Mouse (Mus musculus): Measurements from ENCODE around the gene Elovl1. TPM values are rescaled to one million over a fixed set of nuclear protein-coding genes. Genes with fewer than 3 reads are reported as not detected.

The Elovl1 gene
- polyA plus RNA-seq, 1 experiment: 324 TPM

DNA sequence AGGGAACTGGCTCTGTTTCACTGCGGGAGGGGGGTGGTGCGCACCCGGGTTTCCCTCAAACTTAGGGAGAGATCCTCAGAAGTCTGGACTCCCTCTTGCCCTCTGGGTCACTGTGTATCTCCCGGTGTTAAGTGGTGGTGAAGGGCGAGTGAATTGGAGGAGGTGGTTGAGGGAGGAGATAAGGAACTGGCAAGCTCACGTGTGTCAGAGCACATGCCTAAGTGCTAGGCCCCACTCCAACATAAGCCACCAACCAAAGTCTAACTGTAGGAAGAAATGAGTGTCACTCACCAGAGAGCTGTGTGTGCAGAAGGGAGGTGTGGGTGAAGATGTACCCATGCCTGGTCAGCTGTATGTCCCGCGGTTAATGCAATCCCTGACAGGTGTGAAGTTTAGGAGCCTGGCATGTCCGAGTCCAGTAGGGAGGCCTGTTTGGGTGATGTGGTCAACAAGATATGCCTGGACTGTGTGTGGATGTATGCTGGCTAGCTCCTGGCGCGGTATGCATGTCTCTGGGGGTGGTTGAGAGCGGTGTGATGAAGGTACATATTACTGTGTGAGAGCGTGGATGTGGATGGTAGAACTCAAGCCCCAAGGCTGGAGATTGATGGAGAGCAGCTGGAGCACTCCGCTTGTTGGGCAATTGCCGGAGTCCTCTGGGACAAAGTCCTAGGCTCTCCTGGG, 780 bp downstream of the Elovl1 start:
- TF ChIP-seq POLR2A (IDR thresholded peaks at IDR 0.05; ENCODE audit: low read depth, low read length): no peak; the same call in 1 of the 2 replicates
- TF ChIP-seq CTCF (IDR thresholded peaks at IDR 0.05; ENCODE audit: extremely low read depth, insufficient read length, insufficient replicate concordance, low read depth, low read length): no peak
- peak overlapping the region; percentile 92 for H3K4me3 ChIP-seq (ENCODE audit: low read depth, low read length)
- H3K4me1 ChIP-seq (ENCODE audit: control insufficient read depth, insufficient read depth, insufficient read length, low read length): peaks cover 16% of the 10 kb centered on the region
- peaks cover 26% of the 10 kb centered on the region for H3K36me3 ChIP-seq (ENCODE audit: control insufficient read depth, insufficient read depth, low read length)
- 10% methylated on average over 15 of the region's 15 CpGs for WGBS
- peak overlapping the region; percentile 95 for H3K27ac ChIP-seq (ENCODE audit: insufficient read depth, low read depth, low read length)
- H3K27me3 ChIP-seq (ENCODE audit: control insufficient read depth, insufficient read depth, low read length): no peaks in the 10 kb centered on the region

DNA sequence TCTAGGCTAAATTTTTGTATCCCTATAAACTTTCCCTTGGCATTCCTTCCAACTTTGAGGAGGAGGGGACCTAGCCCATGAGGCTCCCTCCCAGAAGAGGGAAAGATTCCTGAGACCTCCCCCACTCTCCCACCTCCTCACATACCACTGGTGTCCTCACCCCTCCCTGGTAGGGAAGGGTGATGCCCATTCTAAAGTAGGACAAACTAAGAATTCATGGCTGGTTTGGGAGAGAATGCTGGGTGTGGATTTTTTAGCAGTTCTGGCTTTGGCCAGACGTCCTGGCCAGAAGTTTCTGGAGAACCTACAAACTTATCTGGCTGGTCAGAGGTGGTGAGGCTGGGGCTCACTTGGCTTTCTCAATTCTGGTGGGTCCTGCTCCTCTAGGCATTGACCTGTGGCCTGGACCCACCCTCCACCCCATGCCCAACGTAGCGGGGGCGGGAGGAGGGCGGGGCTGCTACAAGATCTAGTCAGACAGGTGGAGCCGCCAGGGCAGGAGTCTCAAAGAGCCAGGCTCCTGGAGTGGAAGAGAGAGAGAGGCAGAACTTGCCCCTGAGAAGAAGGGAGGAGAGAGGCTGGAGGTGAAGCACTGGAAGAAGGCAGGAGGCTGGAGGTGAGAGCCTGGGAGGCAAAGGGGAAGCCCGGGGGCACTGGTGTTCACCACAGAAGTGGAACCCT, 1.5 kb downstream of the Elovl1 start:
- Histone ChIP-seq H3K4me3 (ENCODE audit: low read depth, low read length) (peak overlapping the region; percentile 92), H3K27ac (ENCODE audit: insufficient read depth, low read depth, low read length) (peak overlapping the region; percentile 95), H3K36me3 (ENCODE audit: control insufficient read depth, insufficient read depth, low read length) (peaks cover 26% of the 10 kb centered on the region), H3K27me3 (ENCODE audit: control insufficient read depth, insufficient read depth, low read length) (no peaks in the 10 kb centered on the region), H3K4me1 (ENCODE audit: control insufficient read depth, insufficient read depth, insufficient read length, low read length) (peaks cover 16% of the 10 kb centered on the region)
- WGBS: 14% methylated on average over 7 of the region's 7 CpGs
- TF ChIP-seq POLR2A (IDR thresholded peaks at IDR 0.05; ENCODE audit: low read depth, low read length): peak; percentile 84; the same call in 1 of the 2 replicates
- TF ChIP-seq CTCF (IDR thresholded peaks at IDR 0.05; ENCODE audit: extremely low read depth, insufficient read length, insufficient replicate concordance, low read depth, low read length): no peak

DNA sequence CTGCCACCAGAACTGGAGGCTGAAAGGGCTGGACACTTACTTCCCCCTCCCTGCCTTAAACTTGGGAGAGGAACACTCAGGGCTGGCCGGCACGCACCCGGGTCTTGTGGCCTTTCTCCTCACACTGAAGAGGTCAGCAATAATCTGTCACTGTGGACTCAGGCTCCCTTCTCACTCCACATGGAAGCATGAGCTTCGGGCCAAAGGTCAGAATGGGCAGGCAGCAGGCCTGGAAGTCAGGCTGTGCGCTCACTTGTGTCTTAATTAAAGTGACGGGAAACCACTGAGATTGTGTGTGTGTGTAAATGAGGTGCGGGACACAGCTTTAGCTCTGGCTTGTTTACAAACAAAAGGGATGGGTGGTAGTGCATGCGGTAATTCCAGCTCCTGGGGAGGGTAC, 4.4 kb downstream of the Elovl1 start:
- 57% methylated on average over 8 of the region's 8 CpGs for WGBS
- TF ChIP-seq POLR2A (IDR thresholded peaks at IDR 0.05; ENCODE audit: low read depth, low read length) (no peak), CTCF (IDR thresholded peaks at IDR 0.05; ENCODE audit: extremely low read depth, insufficient read length, insufficient replicate concordance, low read depth, low read length) (no peak)
- Histone ChIP-seq H3K36me3 (ENCODE audit: control insufficient read depth, insufficient read depth, low read length) (peaks cover 26% of the 10 kb centered on the region), H3K4me3 (ENCODE audit: low read depth, low read length) (peak overlapping the region; percentile 24; the same call in 1 of the 2 replicates), H3K27ac (ENCODE audit: insufficient read depth, low read depth, low read length) (no peak overlapping the region), H3K4me1 (ENCODE audit: control insufficient read depth, insufficient read depth, insufficient read length, low read length) (peaks cover 22% of the 10 kb centered on the region), H3K27me3 (ENCODE audit: control insufficient read depth, insufficient read depth, low read length) (no peaks in the 10 kb centered on the region)

DNA sequence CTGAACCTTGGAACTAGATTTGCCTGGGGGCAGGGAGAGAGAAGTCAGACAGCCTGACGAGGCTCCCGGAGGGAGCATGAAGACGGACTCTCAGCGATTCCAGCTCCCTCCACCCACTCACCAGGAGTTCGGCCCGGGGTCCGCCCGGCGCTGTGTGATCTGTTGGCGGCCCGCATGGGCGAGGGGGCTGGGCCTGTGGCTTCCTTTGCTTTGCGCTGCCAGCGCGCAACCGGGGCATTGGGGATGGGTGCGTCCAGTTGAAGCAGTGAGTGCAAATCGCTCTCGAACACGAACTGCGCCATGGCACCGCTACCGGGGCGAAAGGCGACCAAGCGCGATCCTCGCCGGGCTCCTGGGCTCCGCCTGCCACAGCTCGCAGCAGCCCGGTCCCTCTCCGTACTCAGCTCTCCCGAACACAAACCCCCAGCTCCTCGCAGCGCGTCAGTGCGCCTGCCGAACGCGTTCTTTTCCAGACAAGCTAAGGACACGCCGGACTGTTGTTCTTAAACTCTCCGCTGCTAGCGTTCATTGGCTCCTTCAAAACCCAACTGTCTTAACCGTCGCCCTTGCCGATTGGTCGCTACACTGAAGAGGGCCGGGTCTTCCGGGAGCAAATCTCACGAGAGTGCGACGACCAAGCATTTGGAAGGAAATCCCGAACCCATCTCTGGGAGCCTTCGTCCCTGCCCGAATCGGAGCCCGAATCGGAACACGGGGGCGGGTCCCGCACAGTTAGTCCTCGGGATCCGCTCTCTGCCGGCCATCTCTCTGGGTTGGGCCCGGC, 9.1 kb downstream of the Elovl1 start, which contains the start of gene Cdc20:
Cdc20 (minus strand) TSS at position 533 of the 784 bp plus-strand sequence.
- Histone ChIP-seq H3K4me1 (ENCODE audit: control insufficient read depth, insufficient read depth, insufficient read length, low read length) (peaks cover 16% of the 10 kb centered on the region), H3K4me3 (ENCODE audit: low read depth, low read length) (peak within 1 kb of the TSS; percentile 71), H3K27me3 (ENCODE audit: control insufficient read depth, insufficient read depth, low read length) (no peaks in the 10 kb centered on the region), H3K36me3 (ENCODE audit: control insufficient read depth, insufficient read depth, low read length) (peaks cover 11% of the 10 kb centered on the region), H3K27ac (ENCODE audit: insufficient read depth, low read depth, low read length) (peak within 1 kb of the TSS; percentile 59)
- TF ChIP-seq POLR2A (IDR thresholded peaks at IDR 0.05; ENCODE audit: low read depth, low read length) (peak; percentile 67; the same call in 1 of the 2 replicates), CTCF (IDR thresholded peaks at IDR 0.05; ENCODE audit: extremely low read depth, insufficient read length, insufficient replicate concordance, low read depth, low read length) (no peak)
- WGBS: under 1% methylated on average over 67 of the region's 67 CpGs

DNA sequence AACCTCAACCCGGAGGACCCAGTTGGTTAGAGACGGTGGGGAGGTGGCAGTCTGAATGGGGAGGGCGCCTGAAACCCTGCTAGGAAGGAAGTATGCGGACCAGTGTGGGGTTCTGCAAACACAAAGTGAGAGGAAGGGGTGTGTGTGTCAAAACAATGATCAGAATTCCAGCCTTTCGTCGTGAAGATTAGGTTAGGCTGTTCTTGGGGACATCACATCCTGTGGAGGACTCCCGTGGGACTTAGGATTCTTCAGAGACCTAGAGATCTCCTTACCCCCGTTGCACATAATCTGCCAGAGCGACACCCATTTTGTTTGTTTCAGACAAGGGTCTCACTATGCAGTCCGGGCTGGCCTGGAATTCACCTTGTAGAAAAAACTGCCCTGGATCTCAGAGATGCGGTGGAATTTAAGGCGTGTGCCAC, 9.9 kb downstream of the Elovl1 start:
- H3K4me3 ChIP-seq (ENCODE audit: low read depth, low read length): peak overlapping the region; percentile 45
- 5% methylated on average over 12 of the region's 12 CpGs for whole genome bisulfite sequencing
- peaks cover 4% of the 10 kb centered on the region for H3K36me3 ChIP-seq (ENCODE audit: control insufficient read depth, insufficient read depth, low read length)
- H3K4me1 ChIP-seq (ENCODE audit: control insufficient read depth, insufficient read depth, insufficient read length, low read length): peaks cover 14% of the 10 kb centered on the region
- H3K27ac ChIP-seq (ENCODE audit: insufficient read depth, low read depth, low read length): peak overlapping the region; percentile 59; the same call in 1 of the 2 replicates
- no peak for TF ChIP-seq POLR2A (IDR thresholded peaks at IDR 0.05; ENCODE audit: low read depth, low read length)
- no peaks in the 10 kb centered on the region for H3K27me3 ChIP-seq (ENCODE audit: control insufficient read depth, insufficient read depth, low read length)

DNA sequence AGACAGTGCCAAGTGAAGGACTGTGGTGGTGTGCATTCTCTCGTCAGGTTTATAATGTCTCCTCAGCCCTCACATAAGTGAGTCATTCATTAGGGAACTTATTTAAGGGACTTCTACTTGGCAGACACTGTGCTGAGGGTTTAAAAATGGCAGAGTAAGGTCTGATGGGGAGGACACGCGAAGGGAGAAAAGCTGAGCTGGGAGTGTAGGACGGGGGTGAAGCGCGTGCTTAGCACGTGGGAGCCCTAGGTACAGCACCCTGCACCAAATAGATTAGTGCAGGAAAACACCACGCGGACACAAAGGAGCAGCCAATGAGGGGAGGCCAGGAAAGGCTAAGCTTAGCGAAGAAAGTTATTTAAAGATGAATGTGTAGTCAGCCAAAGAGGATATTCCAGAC, 17.2 kb downstream of the Elovl1 start:
- Histone ChIP-seq H3K27me3 (ENCODE audit: control insufficient read depth, insufficient read depth, low read length) (no peaks in the 10 kb centered on the region), H3K36me3 (ENCODE audit: control insufficient read depth, insufficient read depth, low read length) (no peaks in the 10 kb centered on the region), H3K27ac (ENCODE audit: insufficient read depth, low read depth, low read length) (0 out of 2 replicates have a peak overlapping the region, but pooled peaks have one; percentile 18), H3K4me3 (ENCODE audit: low read depth, low read length) (no peak overlapping the region), H3K4me1 (ENCODE audit: control insufficient read depth, insufficient read depth, insufficient read length, low read length) (peaks cover 16% of the 10 kb centered on the region)
- TF ChIP-seq CTCF (IDR thresholded peaks at IDR 0.05; ENCODE audit: extremely low read depth, insufficient read length, insufficient replicate concordance, low read depth, low read length): no peak
- TF ChIP-seq POLR2A (IDR thresholded peaks at IDR 0.05; ENCODE audit: low read depth, low read length): no peak
- 83% methylated on average over 10 of the region's 10 CpGs for WGBS

Data from small intestine, adult 2 months (tissue).